Mouse (Mus musculus) forebrain, embryonic 15.5 days (tissue): ENCODE measurements at regions not wholly inside any gene's neighbourhood (a gene's known extent, or its start where the extent isn't known, plus 50 kb on each side); places are given as distances from the start of the nearest gene placed in this dataset.
A peak's percentile ranks its signal among the peaks of the same experiment; 100 is the strongest.

ENCODE experiments used
- ATAC-seq: fragments of 200-750 bp; cut with Nextera tagmentation; replicated peaks from 2 replicates; pipeline ENCODE4 v1.8.0; 2017; ENCODE audit warnings: mild to moderate bottlenecking, moderate TSS enrichment, moderate library complexity
- H3K27ac ChIP-seq: fragments of 300-500 bp; sonication (generic); replicated peaks from 2 replicates; pipeline ENCODE4 v1.5.1; 2015; ENCODE audit warnings: mild to moderate bottlenecking, inconsistent platforms
- H3K27me3 ChIP-seq: fragments of 300-500 bp; sonication (generic); 2 replicates; pipeline ENCODE4 v1.6.1; 2015; ENCODE audit warnings: inconsistent platforms
- H3K36me3 ChIP-seq: fragments of 300-500 bp; sonication (generic); 2 replicates; pipeline ENCODE4 v1.6.1; 2015; ENCODE audit warnings: mild to moderate bottlenecking, inconsistent platforms
- H3K4me1 ChIP-seq: fragments of 300-500 bp; sonication (generic); 2 replicates; pipeline ENCODE4 v1.6.1; 2015; ENCODE audit warnings: inconsistent platforms
- H3K4me2 ChIP-seq: fragments of 300-500 bp; sonication (generic); replicated peaks from 2 replicates; pipeline ENCODE4 v1.6.1; 2015; ENCODE audit warnings: mild to moderate bottlenecking, inconsistent platforms
- H3K4me3 ChIP-seq: fragments of 300-500 bp; sonication (generic); 2 replicates; pipeline ENCODE4 v1.5.1; 2015; ENCODE audit warnings: mild to moderate bottlenecking, inconsistent platforms
- H3K9ac ChIP-seq: fragments of 300-500 bp; sonication (generic); replicated peaks from 2 replicates; pipeline ENCODE4 v1.6.1; 2015; ENCODE audit warnings: mild to moderate bottlenecking, inconsistent platforms
- H3K9me3 ChIP-seq: fragments of 300-500 bp; sonication (generic); 2 replicates; pipeline ENCODE4 v1.6.1; 2016; ENCODE audit warnings: inconsistent platforms
- WGBS: fragments of 180-500 bp; shearing (Covaris S2); methylation state at CpG from one replicate; pipeline ENCODE4 v1.1.7; 2015; ENCODE audit warnings: mixed read lengths; 5-methylcytosine and 5-hydroxymethylcytosine counted together

- peaks cover 15% of the 10 kb centered on the region for H3K4me1 ChIP-seq
- H3K4me3 ChIP-seq, result no peak overlapping the region
- no peaks in the 10 kb centered on the region for H3K36me3 ChIP-seq
- H3K4me2 ChIP-seq, result no peak overlapping the region
- 75% methylated on average over 4 of the region's 4 CpGs for WGBS
- H3K9ac ChIP-seq, result no peak overlapping the region
- H3K27me3 ChIP-seq, result no peaks in the 10 kb centered on the region
- ATAC-seq, result no peak
- H3K9me3 ChIP-seq, result no peaks in the 10 kb centered on the region
- H3K27ac ChIP-seq, result peak overlapping the region; percentile 58; the same call in 1 of the 2 replicates
Measured at GRCm38 (mm10) chr14:123066344-123066743, 82.5 kb upstream of the Tmtc4 start.

GRCm38 (mm10) chr14:123065566-123065965 lies 81.7 kb upstream of the Tmtc4 start:
- H3K36me3 ChIP-seq, result no peaks in the 10 kb centered on the region
- WGBS, result 8% methylated on average over 8 of the region's 8 CpGs
- H3K27me3 ChIP-seq, result no peaks in the 10 kb centered on the region
- H3K27ac ChIP-seq, result peak overlapping the region; percentile 58
- no peaks in the 10 kb centered on the region for H3K9me3 ChIP-seq
- H3K4me3 ChIP-seq, result 0 out of 2 replicates have a peak overlapping the region, but pooled peaks have one; percentile 1
- peak overlapping the region; percentile 21 for H3K4me2 ChIP-seq
- H3K4me1 ChIP-seq, result peaks cover 15% of the 10 kb centered on the region
- no peak overlapping the region for H3K9ac ChIP-seq
- ATAC-seq, result peak; percentile 91

- Histone ChIP-seq H3K9me3 (no peaks in the 10 kb centered on the region), H3K27ac (peak overlapping the region; percentile 58), H3K4me2 (peak overlapping the region; percentile 21), H3K4me3 (0 out of 2 replicates have a peak overlapping the region, but pooled peaks have one; percentile 1), H3K36me3 (no peaks in the 10 kb centered on the region), H3K9ac (no peak overlapping the region), H3K4me1 (peaks cover 15% of the 10 kb centered on the region), H3K27me3 (no peaks in the 10 kb centered on the region)
- peak; percentile 98 for ATAC-seq
- 3% methylated on average over 6 of the region's 6 CpGs for WGBS
Measured at GRCm38 (mm10) chr14:123065136-123065535, 81.3 kb upstream of the Tmtc4 start.

- H3K27me3 ChIP-seq, result no peaks in the 10 kb centered on the region
- no peak overlapping the region for H3K27ac ChIP-seq
- no peak overlapping the region for H3K9ac ChIP-seq
- 86% methylated on average over 1 of the region's 1 CpGs for WGBS
- H3K4me2 ChIP-seq, result no peak overlapping the region
- ATAC-seq, result no peak
- H3K4me3 ChIP-seq, result no peak overlapping the region
- H3K4me1 ChIP-seq, result peaks cover 15% of the 10 kb centered on the region
- no peaks in the 10 kb centered on the region for H3K9me3 ChIP-seq
- no peaks in the 10 kb centered on the region for H3K36me3 ChIP-seq
Measured at GRCm38 (mm10) chr14:123062908-123063307, 79.1 kb upstream of the Tmtc4 start.

GRCm38 (mm10) chr14:123056976-123057375 lies 73.1 kb upstream of the Tmtc4 start:
- no peaks in the 10 kb centered on the region for H3K9me3 ChIP-seq
- H3K36me3 ChIP-seq, result no peaks in the 10 kb centered on the region
- H3K4me1 ChIP-seq, result no peaks in the 10 kb centered on the region
- ATAC-seq, result no peak
- H3K4me3 ChIP-seq, result no peak overlapping the region
- WGBS, result 86% methylated on average over 4 of the region's 4 CpGs
- H3K27ac ChIP-seq, result no peak overlapping the region
- H3K4me2 ChIP-seq, result no peak overlapping the region
- H3K27me3 ChIP-seq, result no peaks in the 10 kb centered on the region
- no peak overlapping the region for H3K9ac ChIP-seq

GRCm38 (mm10) chr14:123048451-123048850 lies 64.6 kb upstream of the Tmtc4 start:
- Histone ChIP-seq H3K4me2 (no peak overlapping the region), H3K36me3 (no peaks in the 10 kb centered on the region), H3K4me3 (no peak overlapping the region), H3K27me3 (no peaks in the 10 kb centered on the region), H3K9me3 (no peaks in the 10 kb centered on the region), H3K4me1 (no peaks in the 10 kb centered on the region), H3K27ac (no peak overlapping the region), H3K9ac (no peak overlapping the region)
- no peak for ATAC-seq

GRCm38 (mm10) chr14:123040046-123040445 lies 56.2 kb upstream of the Tmtc4 start:
- no peak overlapping the region for H3K9ac ChIP-seq
- no peaks in the 10 kb centered on the region for H3K36me3 ChIP-seq
- H3K27me3 ChIP-seq, result no peaks in the 10 kb centered on the region
- no peaks in the 10 kb centered on the region for H3K9me3 ChIP-seq
- no peaks in the 10 kb centered on the region for H3K4me1 ChIP-seq
- no peak for ATAC-seq
- no peak overlapping the region for H3K27ac ChIP-seq
- no peak overlapping the region for H3K4me2 ChIP-seq
- H3K4me3 ChIP-seq, result no peak overlapping the region

- ATAC-seq, result no peak
- H3K4me2 ChIP-seq, result no peak overlapping the region
- 78% methylated on average over 2 of the region's 2 CpGs for WGBS
- H3K27ac ChIP-seq, result no peak overlapping the region
- H3K27me3 ChIP-seq, result no peaks in the 10 kb centered on the region
- H3K4me1 ChIP-seq, result no peaks in the 10 kb centered on the region
- no peaks in the 10 kb centered on the region for H3K36me3 ChIP-seq
- H3K9ac ChIP-seq, result no peak overlapping the region
- no peaks in the 10 kb centered on the region for H3K9me3 ChIP-seq
- no peak overlapping the region for H3K4me3 ChIP-seq
Measured at GRCm38 (mm10) chr14:123037444-123037843, 53.6 kb upstream of the Tmtc4 start.
